Mouse (Mus musculus): ENCODE results near the gene Adam34.
"Not testable (repeated sequence)": the region's sequence is repeated elsewhere in the genome, so short reads cannot be mapped to it uniquely, and the experiment has no call there.

The Adam34 gene

DNA sequence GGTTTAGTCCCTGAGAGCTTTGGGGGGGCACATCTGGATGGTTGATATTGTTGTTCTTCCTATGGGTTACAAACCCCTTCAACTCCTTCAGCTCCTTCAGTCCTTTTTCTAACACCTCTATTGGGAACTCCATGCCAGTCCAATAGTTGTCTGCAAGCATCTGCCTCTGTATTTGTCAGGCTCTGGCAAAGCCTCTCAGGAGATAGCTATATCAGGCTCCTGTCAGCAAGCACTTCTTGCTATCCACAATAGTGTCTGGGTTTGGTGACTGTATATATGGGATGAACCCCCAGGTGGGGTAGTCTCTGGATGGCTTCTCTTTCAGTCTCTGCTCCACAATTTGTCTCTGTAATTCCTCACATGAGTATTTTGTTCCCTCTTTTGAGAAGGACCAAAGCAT, at the start of gene Adam34:
Adam34 (minus strand) TSS at position 101 of the 400 bp plus-strand sequence.
- DNase-seq (ENCODE audit: low read depth, low spot score): no peak

DNA sequence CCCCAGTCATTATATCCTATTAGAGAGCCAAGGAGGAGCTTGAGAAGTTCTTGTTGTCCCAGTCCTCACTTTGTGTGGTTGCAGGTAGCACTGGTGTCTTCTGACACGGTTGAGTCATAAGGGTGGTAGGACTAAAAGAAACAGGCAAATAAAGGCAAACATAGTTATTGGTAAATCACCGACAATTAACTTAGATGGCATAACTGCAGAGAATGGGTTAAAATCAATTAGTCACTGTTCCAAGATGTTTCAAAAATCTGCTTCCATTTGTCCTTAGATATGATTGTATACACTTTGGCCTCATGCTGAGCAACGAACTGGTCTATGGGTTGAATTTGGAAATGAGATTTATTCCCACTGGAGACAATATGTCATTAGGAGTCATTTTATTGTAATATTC, 82.7 kb downstream of the Adam34 start, which contains the start of gene Gm5346:
Gm5346 (minus strand) TSS at position 101 of the 400 bp plus-strand sequence.
- DNase-seq (ENCODE audit: low read depth, low spot score): no peak

DNA sequence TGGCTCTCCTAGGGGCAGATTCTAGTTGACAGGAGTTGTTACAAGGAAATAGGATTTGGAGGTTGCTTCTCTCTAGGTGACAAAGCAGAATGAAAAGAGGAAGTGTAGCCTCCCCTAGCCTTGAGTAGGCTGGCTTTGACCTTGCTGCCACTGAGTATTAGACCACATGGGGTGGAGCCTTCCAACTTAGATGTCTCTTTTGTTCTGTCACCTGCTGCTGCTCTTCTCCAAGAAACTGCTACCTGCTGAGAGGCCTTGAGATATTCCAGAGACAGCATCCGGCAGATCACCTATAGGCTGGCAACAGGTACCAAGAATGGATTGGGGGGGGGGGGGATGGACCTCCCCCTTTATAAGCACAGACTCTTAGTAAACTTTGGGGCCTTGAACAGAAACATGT, 93.8 kb downstream of the Adam34 start:
- DNase-seq (ENCODE audit: low read depth, low spot score): no peak

DNA sequence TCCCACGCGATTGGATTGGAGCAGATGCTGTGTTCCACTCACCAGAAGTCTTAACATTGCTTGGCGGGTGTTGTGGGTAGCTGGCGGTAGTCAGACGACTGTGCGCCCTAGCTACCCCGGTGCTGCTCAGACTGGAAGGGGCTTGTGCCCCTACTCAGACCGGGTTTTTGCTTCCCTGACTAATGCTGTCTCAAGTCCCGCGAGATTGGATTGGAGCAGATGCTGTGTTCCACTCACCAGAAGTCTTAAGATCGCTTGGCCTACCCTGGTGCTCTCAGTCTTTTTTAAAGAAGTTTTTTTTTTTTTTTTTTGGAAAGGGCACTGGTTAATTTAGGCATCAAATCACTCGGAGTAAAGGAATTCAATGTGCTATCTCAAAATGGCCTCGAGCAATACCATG, 106.2 kb downstream of the Adam34 start:
- DNase-seq (ENCODE audit: low read depth, low spot score): not testable (repeated sequence)

DNA sequence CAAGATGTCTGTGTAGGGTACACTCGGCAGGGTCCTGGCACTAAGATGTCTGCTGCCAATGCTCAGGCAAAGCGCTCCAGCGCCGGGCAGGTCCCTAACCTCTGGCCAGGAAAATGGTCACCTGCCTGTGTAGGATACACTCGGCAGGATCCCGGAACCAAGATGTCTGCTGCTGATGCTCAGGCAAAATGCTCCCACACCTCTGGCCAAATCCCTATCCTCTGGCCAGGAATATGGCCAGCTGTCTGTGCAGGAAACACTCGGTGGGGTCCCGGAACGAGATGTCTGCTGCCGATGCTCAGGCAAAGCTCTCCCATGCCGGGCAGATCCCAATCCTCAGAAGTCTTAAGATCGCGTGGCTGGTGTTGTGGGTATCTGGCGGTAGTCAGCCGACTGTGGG, 106.7 kb downstream of the Adam34 start:
- not testable (repeated sequence) for DNase-seq (ENCODE audit: low read depth, low spot score)

Data from skeletal muscle tissue, adult 2 months (tissue).